Mouse (Mus musculus) 416B (cell line): ENCODE measurements around the gene Hipk3.

ENCODE experiments used
- DNase-seq: peaks from one replicate; pipeline ENCODE4 v3.0.0; 2011; ENCODE audit warnings: low read depth

The Hipk3 gene

DNA sequence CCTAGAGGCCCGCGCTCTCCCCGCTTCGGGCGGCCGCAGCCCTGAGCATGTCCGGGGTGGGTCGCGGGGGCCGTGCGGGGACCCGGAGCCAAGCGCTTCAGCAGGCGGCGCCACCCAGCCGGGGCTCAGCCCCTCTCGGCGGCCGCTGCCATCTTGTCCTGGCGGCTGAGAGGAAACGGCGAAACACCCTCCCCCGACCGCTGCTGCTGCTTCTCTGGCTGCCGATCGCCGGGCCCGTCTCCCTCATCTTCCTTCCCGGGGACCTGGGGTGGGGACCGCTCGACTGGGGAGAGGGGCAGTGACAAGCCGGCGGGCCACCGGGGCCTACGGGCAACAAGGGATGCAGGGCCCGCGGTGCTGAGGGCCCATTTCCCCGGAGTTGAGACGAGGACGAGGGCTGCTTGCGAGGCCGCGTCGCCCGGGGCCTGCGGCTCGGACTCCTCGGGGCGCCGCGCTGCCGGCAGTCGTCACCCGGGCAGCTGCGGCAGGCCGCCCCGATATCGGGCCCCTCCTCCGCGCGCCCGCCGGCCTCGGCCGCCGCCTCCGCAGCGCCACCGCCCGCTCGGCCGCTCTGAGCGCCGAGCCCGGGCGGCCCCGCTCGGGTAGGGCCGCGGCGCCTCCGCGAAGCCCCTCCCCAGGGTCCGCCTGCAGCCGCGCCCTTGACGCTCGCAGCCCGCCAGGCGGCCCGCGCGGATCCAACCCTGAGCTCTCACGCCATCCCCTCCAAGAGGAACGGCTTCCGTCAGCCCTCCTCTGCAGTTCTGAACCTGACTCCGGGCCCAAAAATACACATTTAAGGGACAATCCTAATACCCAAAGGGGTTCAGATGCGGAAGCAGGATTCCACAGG, at the start of gene Hipk3:
Gene Hipk3, minus strand, starts transcription at position 496 of the 850 bp plus-strand sequence.
- DNase-seq: peak; percentile 76

- DNase-seq: no peak
Observed at GRCm38 (mm10) chr2:104540286-104540685, 46.0 kb upstream of the Hipk3 start.

DNA sequence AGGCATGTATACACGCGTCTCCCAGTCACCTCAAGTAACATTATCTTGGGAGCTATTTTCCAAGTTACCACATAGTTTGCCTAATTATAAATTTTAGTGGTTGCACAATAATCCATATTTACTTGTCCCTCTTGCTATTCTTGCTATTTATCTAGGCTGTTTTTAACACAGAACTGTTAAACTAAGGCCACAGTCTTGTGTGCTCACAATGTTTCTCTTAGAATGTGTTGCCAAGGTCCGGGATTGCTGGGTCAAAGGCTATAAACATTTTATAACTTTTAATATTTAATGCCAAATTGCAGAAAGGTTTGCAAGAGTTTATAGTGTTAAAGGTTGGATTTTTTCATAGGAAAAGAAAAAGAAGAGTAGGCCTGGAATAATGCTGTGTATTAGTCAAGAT, 40.5 kb upstream of the Hipk3 start:
- no peak for DNase-seq

GRCm38 (mm10) chr2:104532548-104532947, 38.3 kb upstream of the Hipk3 start:
- DNase-seq: peak; percentile 17

DNA sequence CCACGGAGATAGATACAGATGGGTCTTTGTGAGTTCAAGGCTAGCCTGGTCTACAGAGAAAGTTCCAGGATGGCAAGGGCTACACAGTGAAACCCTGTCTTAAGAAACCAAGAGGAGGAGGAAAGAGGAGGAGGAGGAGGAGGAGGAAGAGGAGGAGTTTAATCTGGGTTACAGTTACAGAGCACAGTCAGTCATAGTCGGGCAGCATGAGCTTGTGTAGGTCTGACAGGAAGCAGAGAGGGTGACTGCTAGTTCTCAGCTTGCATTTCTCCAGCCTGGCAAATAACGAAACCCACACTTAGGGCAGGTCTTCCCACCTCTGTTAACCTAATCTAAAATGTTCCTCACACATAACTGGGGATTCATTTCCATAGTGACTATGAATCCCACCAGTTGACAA, 32.3 kb upstream of the Hipk3 start:
- peak; percentile 74 for DNase-seq

GRCm38 (mm10) chr2:104525506-104525905, 31.3 kb upstream of the Hipk3 start:
- peak; percentile 94 for DNase-seq

- DNase-seq: no peak
Observed at GRCm38 (mm10) chr2:104511622-104512021, 17.4 kb upstream of the Hipk3 start.

- no peak for DNase-seq
Observed at GRCm38 (mm10) chr2:104502388-104502787, 8.1 kb upstream of the Hipk3 start.

GRCm38 (mm10) chr2:104501091-104501490, 6.8 kb upstream of the Hipk3 start:
- DNase-seq: no peak

DNA sequence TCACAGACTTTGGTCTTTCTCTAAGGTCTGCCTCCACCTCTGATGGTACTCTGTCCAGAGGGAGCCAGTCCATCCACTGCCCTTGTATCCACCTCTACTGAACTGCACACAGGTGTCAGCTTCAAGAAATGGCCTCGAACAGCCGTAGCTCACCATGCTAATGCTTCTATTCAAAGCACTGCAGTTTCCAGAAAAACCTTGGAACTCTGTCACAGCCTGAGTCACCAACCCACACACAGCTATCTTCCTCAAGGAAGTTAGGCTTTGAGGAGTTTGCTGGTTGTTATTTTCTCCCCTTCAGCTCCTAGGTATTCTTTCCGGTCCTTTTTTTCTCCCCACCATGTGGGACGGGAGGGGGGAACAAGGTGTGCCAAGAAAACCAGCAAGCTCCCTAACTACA, 3.5 kb upstream of the Hipk3 start:
- no peak for DNase-seq

- DNase-seq: no peak
Observed at GRCm38 (mm10) chr2:104497231-104497630, 3.0 kb upstream of the Hipk3 start.

DNA sequence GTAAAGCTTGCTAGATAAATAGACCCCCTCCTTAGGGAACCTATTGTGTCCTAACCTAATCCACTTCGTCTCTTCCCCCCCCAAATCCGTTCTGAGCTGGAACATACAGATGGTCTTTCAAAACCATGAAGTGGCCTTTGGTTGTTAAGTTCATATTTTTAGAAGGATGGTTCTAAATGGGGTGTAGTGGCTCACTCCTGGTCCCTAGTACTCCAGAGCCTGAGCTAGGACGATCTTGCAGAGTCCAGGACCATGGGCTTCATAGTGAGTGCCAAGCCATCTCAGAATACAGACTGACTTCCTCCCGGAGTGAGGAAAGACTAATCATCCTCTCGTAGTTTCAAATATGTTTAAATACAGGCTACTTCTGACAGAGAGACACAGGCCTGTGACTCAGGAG, 2.0 kb upstream of the Hipk3 start:
- DNase-seq: no peak

GRCm38 (mm10) chr2:104494801-104495185, 547 bp upstream of the Hipk3 start:
- peak; percentile 54 for DNase-seq

DNA sequence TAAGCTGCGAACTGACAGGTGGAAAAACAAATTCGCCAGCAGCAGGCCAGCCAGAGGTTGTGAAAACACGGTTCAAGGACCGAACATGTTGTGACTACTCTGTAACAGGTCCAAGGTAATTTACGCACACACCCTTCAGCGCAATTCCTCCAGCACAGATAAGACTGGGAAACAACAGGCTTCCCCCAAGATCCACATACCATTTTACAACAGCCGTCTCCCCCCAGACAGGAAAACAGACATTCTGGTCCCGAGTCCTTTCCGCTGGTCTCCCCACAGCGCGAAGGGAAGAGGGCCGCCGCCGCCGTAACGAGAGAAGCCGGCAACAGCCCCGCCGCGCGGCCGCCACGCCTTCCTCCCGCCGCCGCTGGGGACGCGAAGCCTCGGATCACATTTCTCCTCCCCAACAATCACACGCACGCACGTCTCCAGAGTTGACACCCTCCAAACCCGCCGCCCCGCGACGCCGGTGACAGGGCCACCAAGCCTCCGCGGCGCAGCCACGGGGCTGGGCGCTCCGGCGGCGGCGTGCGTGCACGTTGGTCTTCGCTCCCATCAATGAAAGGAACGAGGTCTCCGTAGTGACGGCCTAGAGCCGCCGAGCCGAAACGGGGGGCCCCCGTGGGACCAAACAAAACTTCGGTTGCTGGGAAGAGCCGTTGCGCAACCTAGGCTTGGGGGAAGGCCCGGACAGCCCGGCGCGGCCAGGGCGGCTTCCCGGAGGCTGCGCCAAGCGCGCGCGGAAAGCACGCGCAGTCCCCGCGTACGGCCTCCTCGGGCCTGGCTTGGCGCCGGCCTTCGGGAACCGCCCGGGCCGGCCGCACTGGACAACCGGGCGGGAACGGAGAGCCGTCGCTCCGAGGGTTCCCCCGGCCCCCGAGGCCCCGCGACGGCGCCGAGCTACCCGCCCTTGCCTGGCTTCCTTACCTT, 960 bp downstream of the Hipk3 start:
- DNase-seq: peak; percentile 85

DNA sequence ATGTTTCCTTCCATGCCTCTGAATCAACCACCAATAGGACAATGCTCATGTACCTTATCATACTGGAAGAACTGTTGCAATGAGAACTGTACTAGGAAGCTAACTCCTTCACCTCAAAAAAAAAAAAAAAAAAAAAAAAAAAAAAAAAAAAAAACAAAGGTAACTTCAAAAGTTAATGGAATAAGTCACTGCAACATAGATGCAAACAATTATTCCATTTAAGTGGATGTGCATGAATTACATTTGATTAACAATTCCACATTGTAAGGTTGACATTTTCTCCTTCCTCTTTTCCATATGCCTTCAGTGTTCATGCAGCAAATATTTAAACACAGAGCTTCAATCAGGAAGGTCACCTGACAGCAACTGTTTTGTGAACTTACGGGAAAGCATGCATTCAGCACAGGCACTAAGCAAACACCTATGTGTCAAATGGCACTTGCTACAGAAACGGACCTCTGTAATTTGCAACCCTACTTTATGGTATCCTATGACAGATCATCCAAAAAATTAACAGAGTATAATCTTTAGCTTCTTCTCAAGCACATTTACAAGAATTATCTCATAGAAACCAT, 2.9 kb downstream of the Hipk3 start:
- peak; percentile 45 for DNase-seq

GRCm38 (mm10) chr2:104490761-104491160, 3.5 kb downstream of the Hipk3 start:
- DNase-seq: no peak

GRCm38 (mm10) chr2:104489851-104490250, 4.4 kb downstream of the Hipk3 start:
- DNase-seq: no peak

DNA sequence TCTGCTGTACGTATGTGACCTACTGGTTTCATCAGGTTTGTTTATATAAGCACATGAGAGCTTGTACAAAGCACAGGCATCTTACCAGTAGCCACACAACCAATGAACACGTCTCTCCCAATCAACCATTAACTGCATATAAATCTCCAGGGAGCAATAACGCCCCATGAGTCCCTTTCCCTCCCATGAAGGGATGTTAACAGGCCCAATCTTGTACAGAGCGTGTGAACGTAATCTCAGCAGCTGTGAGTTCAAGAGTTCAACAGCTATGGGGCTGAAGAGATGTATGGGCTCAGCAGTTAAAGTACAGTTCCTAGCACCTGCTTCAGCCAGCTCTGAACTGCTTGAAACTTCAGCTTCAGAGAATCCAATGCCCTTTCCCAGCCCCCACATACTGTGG, 9.8 kb downstream of the Hipk3 start:
- no peak for DNase-seq

DNA sequence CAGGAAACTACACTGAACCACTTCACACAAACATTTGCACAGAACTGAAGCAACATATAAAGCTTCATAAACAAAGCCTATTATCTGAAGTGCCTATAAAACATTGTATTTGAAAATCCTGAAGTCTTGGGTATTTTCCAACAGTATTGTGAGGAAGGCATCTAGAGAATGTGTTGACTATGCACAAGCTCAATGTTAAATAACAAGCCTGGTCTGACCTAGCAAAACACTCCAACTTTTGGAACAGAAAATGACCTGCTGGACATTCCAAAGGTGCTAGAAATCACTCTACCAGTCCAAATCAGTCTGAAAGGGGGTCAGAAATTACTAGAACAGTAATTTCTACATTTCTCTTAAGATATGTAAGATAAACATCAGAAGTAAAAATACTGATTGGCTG, 12.1 kb downstream of the Hipk3 start:
- DNase-seq: no peak

DNA sequence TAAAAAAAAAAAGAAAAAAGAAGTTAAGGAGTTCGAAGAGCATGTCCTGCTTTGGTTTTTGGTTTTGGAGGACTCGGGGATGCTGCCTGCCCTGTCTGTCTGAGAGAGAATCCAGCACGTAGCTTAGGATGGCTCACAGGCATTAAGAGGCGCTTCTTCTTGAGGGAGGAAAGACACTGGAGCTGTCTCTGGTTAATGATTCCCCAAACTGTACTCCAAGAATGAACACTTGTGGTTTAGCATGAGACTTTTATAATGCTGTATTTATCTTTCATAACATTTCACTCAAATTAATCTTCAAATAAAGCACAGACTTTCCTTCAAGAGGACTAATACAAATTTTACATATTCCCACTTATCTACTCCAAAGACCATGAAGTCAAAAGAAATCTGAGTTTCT, 15.2 kb downstream of the Hipk3 start:
- no peak for DNase-seq

DNA sequence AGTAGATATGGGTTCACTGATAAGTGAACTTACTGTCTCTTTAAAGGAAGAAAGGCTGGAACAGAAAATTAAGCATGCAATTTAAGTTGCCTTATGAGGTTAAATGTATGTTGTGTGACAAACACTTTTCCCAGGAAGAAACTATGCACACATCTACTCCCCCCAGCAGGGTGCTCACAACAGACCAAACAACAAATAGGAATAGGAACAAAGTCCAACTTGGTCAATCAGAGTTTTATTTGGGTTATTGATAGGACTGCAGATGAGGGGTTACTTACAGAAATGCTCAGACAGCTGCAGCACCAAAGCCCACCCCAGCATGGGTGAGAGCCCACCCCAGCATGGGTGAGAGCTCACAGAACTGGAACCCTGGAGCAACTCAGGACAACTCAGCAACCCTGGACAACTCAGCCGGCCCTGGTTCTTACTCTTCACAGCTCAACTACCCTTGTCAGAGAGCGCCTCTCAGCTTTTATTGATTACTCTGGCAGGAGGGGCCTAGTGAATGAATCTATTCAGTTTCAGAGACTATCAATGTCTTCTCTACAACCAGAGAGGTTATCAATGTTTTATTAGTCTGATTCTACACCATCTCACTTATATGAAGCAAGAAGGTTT, 16.7 kb downstream of the Hipk3 start:
- no peak for DNase-seq

- no peak for DNase-seq
Observed at GRCm38 (mm10) chr2:104472056-104472455, 22.2 kb downstream of the Hipk3 start.
